Mouse (Mus musculus) heart, adult 2 months (tissue): Measurements from ENCODE around the gene Ces1e. TPM values are rescaled to one million over a fixed set of nuclear protein-coding genes. Genes with fewer than 3 reads are reported as not detected.

Experiments
- DNase-seq, 2 experiments: peaks; one replicate each; pipeline ENCODE4 v3.0.0; 2021
- H3K27ac ChIP-seq: fragments of 200-600 bp; 2 replicates; pipeline ENCODE4 v1.8.1; 2022
- H3K27me3 ChIP-seq: fragments of 200-500 bp; 2 replicates; pipeline ENCODE4 v1.6.1; 2012; ENCODE audit warnings: mild to moderate bottlenecking, low read length, inconsistent platforms, mixed read lengths; ENCODE audit not compliant: control insufficient read depth, insufficient read depth
- H3K36me3 ChIP-seq: fragments of 200-500 bp; 2 replicates; pipeline ENCODE4 v1.6.1; 2012; ENCODE audit warnings: low read length, inconsistent platforms; ENCODE audit not compliant: control insufficient read depth, insufficient read depth
- H3K4me1 ChIP-seq: fragments of 200-500 bp; 2 replicates; pipeline ENCODE4 v1.6.1; 2011; ENCODE audit warnings: low read length; ENCODE audit not compliant: control insufficient read depth, insufficient read depth
- H3K4me3 ChIP-seq: fragments of 200-600 bp; 2 replicates; pipeline ENCODE4 v1.8.1; 2022
- H3K79me2 ChIP-seq: fragments of 200-500 bp; replicated peaks from 2 replicates; pipeline ENCODE4 v1.6.1; 2012; ENCODE audit warnings: mild to moderate bottlenecking, inconsistent platforms, low read length, moderate library complexity, mixed read lengths; ENCODE audit not compliant: control insufficient read depth, insufficient read depth
- H3K9ac ChIP-seq: fragments of 200-500 bp; 2 replicates; pipeline ENCODE4 v1.6.1; 2012; ENCODE audit warnings: low read depth, mild to moderate bottlenecking, control low read depth, inconsistent platforms, low read length, mixed read lengths
- CTCF ChIP-seq: fragments of 200-600 bp; IDR thresholded peaks from 2 replicates; pipeline ENCODE4 v1.8.1; 2022; ENCODE audit warnings: antibody characterized with exemption, mild to moderate bottlenecking, moderate library complexity
- EP300 ChIP-seq: fragments of 200-500 bp; IDR thresholded peaks from 2 replicates; pipeline ENCODE4 v1.6.1; 2011; ENCODE audit warnings: low read depth, low read length, control low read depth; ENCODE audit not compliant: insufficient read depth
- POLR2A ChIP-seq: fragments of 200-500 bp; IDR thresholded peaks from 2 replicates; pipeline ENCODE4 v1.6.1; 2011; ENCODE audit warnings: mild to moderate bottlenecking, low read depth, low read length, control low read depth; ENCODE audit not compliant: insufficient read depth
- WGBS: fragments of 180-500 bp; shearing (Covaris S2); methylation state at CpG from one replicate; pipeline ENCODE4 v1.1.7; 2018; 5-methylcytosine and 5-hydroxymethylcytosine counted together
- intact Hi-C: fragments of 180-260 bp; cut with DNase I; formaldehyde crosslinking; loops from one replicate; pipeline ENCODE4 v1.15.1; 2025
- polyA plus RNA-seq: library from polyadenylated mRNA; depleted of rRNA; stranded (reverse); fragments of >200 nt; gene quantifications from 2 replicates; pipeline ENCODE4 v1.2.3, GENCODE M21; 2012
- total RNA-seq, 2 experiments: library from RNA; stranded (reverse); gene quantifications; 2 replicates each; pipeline ENCODE4 v1.2.3; 2021

The Ces1e gene
- total and polyA plus RNA-seq, 3 experiments: 0.50 to 1.1 (median 0.84) TPM

DNA sequence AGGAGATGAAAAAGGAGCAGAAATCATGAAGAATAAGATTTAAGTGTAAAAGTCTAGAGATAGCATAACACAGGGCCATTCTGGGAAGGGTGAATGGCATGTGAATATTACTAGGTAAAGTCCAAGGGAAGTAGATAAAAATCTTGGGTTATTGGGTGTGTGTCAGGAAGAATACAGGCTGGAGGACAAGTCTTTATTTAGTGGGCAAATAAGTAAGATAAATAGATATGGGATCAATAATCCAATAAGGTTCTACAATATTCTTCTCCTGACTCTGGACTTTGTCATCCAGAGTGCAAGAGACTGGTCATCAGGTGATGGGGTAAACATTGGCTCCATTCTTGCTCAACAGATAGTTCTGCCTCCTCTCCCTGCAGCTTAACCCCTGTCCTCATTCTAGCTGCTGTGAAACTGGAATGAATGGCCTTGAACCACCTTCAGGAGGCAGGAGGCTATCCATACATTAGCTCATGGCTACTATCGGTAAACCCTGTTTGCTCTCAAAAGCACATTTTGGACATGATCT, 23.0 kb upstream of the Ces1e start:
- TF ChIP-seq EP300 (no peak), CTCF (no peak), POLR2A (no peak)
- no peaks in the 10 kb centered on the region; the same call in 1 of the 2 replicates for H3K4me1 ChIP-seq
- DNase-seq: no peak
- no peak overlapping the region for H3K4me3 ChIP-seq
- 100% methylated on average over 1 of the region's 1 CpGs for WGBS
- intact Hi-C loops: no loop called here
- no peaks in the 10 kb centered on the region for H3K36me3 ChIP-seq
- no peaks in the 10 kb centered on the region for H3K79me2 ChIP-seq
- H3K9ac ChIP-seq: no peak overlapping the region
- H3K27ac ChIP-seq: no peak overlapping the region
- no peaks in the 10 kb centered on the region for H3K27me3 ChIP-seq

DNA sequence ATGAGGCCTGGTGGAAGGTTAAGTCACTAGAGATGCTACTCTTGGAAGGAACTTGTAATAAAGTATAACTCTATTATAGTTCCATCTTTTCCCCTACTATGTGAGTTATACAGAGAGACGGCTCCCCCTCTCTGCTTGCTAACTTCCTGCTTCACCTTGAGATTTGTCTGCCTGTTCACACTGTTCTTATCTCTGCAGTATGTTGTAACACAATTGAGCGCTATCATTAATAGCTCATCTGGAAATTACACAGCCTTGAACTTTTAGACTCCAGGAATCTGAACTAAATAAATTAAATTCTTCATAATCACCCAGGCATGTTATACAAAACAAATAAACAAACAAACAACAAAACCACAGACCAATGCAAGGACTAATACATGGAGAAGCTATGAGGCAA, 16.6 kb upstream of the Ces1e start:
- WGBS: 54% methylated on average over 2 of the region's 2 CpGs
- intact Hi-C loops: no loop called here
- TF ChIP-seq EP300 (no peak), POLR2A (no peak), CTCF (no peak)

DNA sequence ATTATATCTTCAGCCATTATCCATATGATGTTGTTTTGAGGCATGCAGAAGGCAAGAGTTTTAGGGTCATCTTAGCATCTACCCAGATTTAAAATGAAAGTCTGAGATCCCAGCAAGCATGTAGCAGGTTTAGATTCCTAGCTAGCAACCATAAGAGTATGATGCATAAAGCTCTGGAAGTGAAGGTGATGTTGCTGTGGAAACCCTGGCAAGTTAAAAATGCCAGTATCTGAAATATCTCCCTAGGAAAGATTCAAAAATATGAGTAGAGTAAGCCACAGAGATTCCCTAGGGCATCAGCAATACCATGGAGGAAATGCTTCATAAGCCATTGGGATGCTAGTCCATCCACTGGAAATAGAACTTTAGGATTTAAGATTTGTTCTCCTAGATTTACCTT, 10.5 kb upstream of the Ces1e start:
- H3K9ac ChIP-seq: no peak overlapping the region
- intact Hi-C loops: no loop called here
- no peak overlapping the region for H3K4me3 ChIP-seq
- no peaks in the 10 kb centered on the region for H3K4me1 ChIP-seq
- H3K27me3 ChIP-seq: no peaks in the 10 kb centered on the region
- DNase-seq: no peak
- TF ChIP-seq CTCF (no peak), POLR2A (no peak), EP300 (no peak)
- no peaks in the 10 kb centered on the region for H3K36me3 ChIP-seq
- H3K79me2 ChIP-seq: no peaks in the 10 kb centered on the region
- H3K27ac ChIP-seq: no peak overlapping the region

More for the DNA sequence above, 16.6 kb upstream of the Ces1e start:
- no peaks in the 10 kb centered on the region for H3K36me3 ChIP-seq
- H3K4me3 ChIP-seq: no peak overlapping the region
- H3K27me3 ChIP-seq: no peaks in the 10 kb centered on the region
- DNase-seq: no peak
- no peaks in the 10 kb centered on the region; the same call in 1 of the 2 replicates for H3K4me1 ChIP-seq
- no peaks in the 10 kb centered on the region for H3K79me2 ChIP-seq
- H3K9ac ChIP-seq: no peak overlapping the region
- H3K27ac ChIP-seq: no peak overlapping the region

DNA sequence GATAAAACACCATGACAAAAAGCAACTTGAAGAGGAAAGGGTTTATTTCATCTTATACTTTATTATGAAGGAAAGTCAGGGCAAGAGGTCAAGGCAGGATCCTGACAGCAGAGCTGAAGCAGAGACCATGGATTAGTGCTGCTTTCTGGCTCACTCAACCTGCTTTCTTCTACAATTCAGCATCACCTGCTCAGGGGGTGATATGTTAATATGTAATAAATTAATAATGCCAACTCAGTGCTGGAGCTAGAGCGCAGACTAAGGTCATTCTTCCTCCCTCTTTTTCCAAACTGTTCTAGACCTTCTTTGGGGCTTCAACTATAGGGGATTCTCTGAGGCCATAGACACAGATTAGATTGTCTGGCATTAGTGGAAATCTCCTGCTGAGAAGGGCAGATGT, 6.3 kb upstream of the Ces1e start:
- no peaks in the 10 kb centered on the region for H3K27me3 ChIP-seq
- TF ChIP-seq POLR2A (no peak), CTCF (no peak), EP300 (no peak)
- no peak overlapping the region for H3K27ac ChIP-seq
- no peaks in the 10 kb centered on the region for H3K4me1 ChIP-seq
- H3K36me3 ChIP-seq: no peaks in the 10 kb centered on the region
- H3K9ac ChIP-seq: no peak overlapping the region
- H3K79me2 ChIP-seq: no peaks in the 10 kb centered on the region
- no peak for DNase-seq
- intact Hi-C loops: no loop called here
- H3K4me3 ChIP-seq: no peak overlapping the region
- WGBS: 100% methylated on average over 1 of the region's 1 CpGs

DNA sequence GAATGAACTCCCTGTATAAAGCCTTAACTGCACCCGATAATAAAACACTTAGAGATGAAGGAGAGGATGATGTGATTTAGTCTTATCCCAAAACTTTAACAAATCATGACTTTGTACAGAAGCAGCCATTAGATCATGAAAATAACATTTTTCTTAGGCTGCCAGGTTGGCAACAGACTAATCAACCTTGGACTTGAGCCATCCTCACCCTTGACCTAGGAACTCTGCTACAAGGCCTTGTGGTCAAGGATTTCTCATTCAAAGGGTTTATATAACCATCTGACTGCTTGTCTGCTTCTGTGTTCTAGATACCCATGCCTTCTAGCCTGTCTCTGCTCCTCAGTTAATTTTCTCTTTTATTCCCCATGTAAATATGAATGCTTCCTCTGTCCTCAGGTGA, 5.3 kb upstream of the Ces1e start:
- Histone ChIP-seq H3K9ac (no peak overlapping the region), H3K79me2 (no peaks in the 10 kb centered on the region), H3K4me1 (no peaks in the 10 kb centered on the region), H3K27ac (no peak overlapping the region), H3K27me3 (no peaks in the 10 kb centered on the region), H3K4me3 (no peak overlapping the region), H3K36me3 (no peaks in the 10 kb centered on the region)
- DNase-seq: no peak
- intact Hi-C loops: no loop called here
- 84% methylated on average over 1 of the region's 1 CpGs for WGBS
- TF ChIP-seq EP300: no peak

DNA sequence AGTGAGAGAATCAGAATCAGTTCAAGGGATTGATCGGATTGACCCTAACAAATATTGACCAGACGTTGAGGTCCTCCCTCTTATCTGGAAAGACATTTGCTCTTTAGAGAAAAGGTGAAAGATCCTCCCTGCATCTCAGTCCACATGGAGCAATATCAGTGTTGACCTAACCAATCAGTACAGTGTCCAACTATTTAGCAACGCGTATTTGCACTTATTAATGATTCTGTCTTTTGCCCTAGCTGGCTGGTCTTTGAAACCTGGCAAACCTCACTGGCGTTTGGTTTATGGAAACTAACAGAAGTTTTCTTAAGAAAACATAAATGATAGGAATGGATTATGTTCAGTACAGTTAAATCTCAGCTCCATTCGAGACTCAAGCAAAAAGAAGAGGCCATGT, 4.6 kb upstream of the Ces1e start:
- H3K4me3 ChIP-seq: no peak overlapping the region
- intact Hi-C loops: no loop called here
- no peaks in the 10 kb centered on the region for H3K4me1 ChIP-seq
- H3K36me3 ChIP-seq: no peaks in the 10 kb centered on the region
- H3K9ac ChIP-seq: no peak overlapping the region
- no peaks in the 10 kb centered on the region for H3K79me2 ChIP-seq
- WGBS: 76% methylated on average over 6 of the region's 6 CpGs
- no peaks in the 10 kb centered on the region for H3K27me3 ChIP-seq
- no peak overlapping the region for H3K27ac ChIP-seq
- TF ChIP-seq POLR2A: no peak
- no peak for TF ChIP-seq CTCF
- no peak for TF ChIP-seq EP300
- DNase-seq: no peak
